Mouse (Mus musculus) embryonic facial prominence, embryonic 13.5 days (tissue): ENCODE data around the gene Ccdc137. TPM values are rescaled to one million over a fixed set of nuclear protein-coding genes. Genes with fewer than 3 reads are reported as not detected.

Source experiments
- ATAC-seq: fragments of 200-750 bp; cut with Nextera tagmentation; 2 replicates; pipeline ENCODE4 v1.8.0; 2017; ENCODE audit warnings: low read depth; ENCODE audit not compliant: insufficient number of reproducible peaks, insufficient read depth, low FRiP score, low TSS enrichment
- H3K27ac ChIP-seq: fragments of 300-500 bp; sonication (generic); 2 replicates; pipeline ENCODE4 v1.5.1; 2015; ENCODE audit warnings: moderate library complexity, mild to moderate bottlenecking, inconsistent platforms
- H3K27me3 ChIP-seq: fragments of 300-500 bp; sonication (generic); 2 replicates; pipeline ENCODE4 v1.6.1; 2015; ENCODE audit warnings: mild to moderate bottlenecking, inconsistent platforms
- H3K36me3 ChIP-seq: fragments of 300-500 bp; sonication (generic); 2 replicates; pipeline ENCODE4 v1.6.1; 2015; ENCODE audit warnings: mild to moderate bottlenecking, inconsistent platforms
- H3K4me1 ChIP-seq: fragments of 300-500 bp; sonication (generic); 2 replicates; pipeline ENCODE4 v1.6.1; 2015; ENCODE audit warnings: inconsistent platforms
- H3K4me2 ChIP-seq: fragments of 300-500 bp; sonication (generic); 2 replicates; pipeline ENCODE4 v1.6.1; 2015; ENCODE audit warnings: moderate library complexity, mild to moderate bottlenecking, inconsistent platforms
- H3K4me3 ChIP-seq: fragments of 300-500 bp; sonication (generic); 2 replicates; pipeline ENCODE4 v1.5.1; 2015; ENCODE audit warnings: mild to moderate bottlenecking, inconsistent platforms
- H3K9ac ChIP-seq: fragments of 300-500 bp; sonication (generic); 2 replicates; pipeline ENCODE4 v1.6.1; 2015; ENCODE audit warnings: mild to moderate bottlenecking, inconsistent platforms
- H3K9me3 ChIP-seq: fragments of 300-500 bp; sonication (generic); 2 replicates; pipeline ENCODE4 v1.6.1; 2016; ENCODE audit warnings: inconsistent platforms
- WGBS: fragments of 180-500 bp; shearing (Covaris S2); methylation state at CpG from one replicate; pipeline ENCODE4 v1.1.7; 2015; ENCODE audit warnings: mixed read lengths; 5-methylcytosine and 5-hydroxymethylcytosine counted together
- polyA plus RNA-seq: library from polyadenylated mRNA; unstranded; fragments of >200 nt; fragmentation: Nextera tagmentation; extraction: Ambion mirVana; gene quantifications from 2 replicates; pipeline ENCODE4 v1.2.1, GENCODE M21; 2015

Ccdc137 gene
- polyA plus RNA-seq, 1 experiment from 2014 or later: 39.8 TPM

GRCm38 (mm10) chr11:120442765-120443280, 15.1 kb upstream of the Ccdc137 start:
- H3K9me3 ChIP-seq: no peaks in the 10 kb centered on the region
- no peak for ATAC-seq
- H3K4me1 ChIP-seq: no peaks in the 10 kb centered on the region
- no peak overlapping the region for H3K4me2 ChIP-seq
- H3K4me3 ChIP-seq: no peak overlapping the region
- no peaks in the 10 kb centered on the region for H3K36me3 ChIP-seq
- WGBS: 78% methylated on average over 3 of the region's 3 CpGs
- H3K9ac ChIP-seq: no peak overlapping the region
- H3K27ac ChIP-seq: no peak overlapping the region
- no peaks in the 10 kb centered on the region for H3K27me3 ChIP-seq

- Histone ChIP-seq H3K9me3 (no peaks in the 10 kb centered on the region), H3K4me3 (no peak overlapping the region), H3K27ac (no peak overlapping the region), H3K36me3 (no peaks in the 10 kb centered on the region), H3K27me3 (no peaks in the 10 kb centered on the region), H3K4me2 (no peak overlapping the region), H3K4me1 (no peaks in the 10 kb centered on the region), H3K9ac (0 out of 2 replicates have a peak overlapping the region, but pooled peaks have one; percentile 22)
- WGBS: 59% methylated on average over 6 of the region's 6 CpGs
- no peak for ATAC-seq
These were observed 13.8 kb upstream of the Ccdc137 start for GRCm38 (mm10) chr11:120444106-120444505.

- H3K27me3 ChIP-seq: no peaks in the 10 kb centered on the region
These were observed 12.4 kb upstream of the Ccdc137 start for GRCm38 (mm10) chr11:120445475-120445874.

GRCm38 (mm10) chr11:120447179-120447578, 10.7 kb upstream of the Ccdc137 start:
- Histone ChIP-seq H3K27ac (no peak overlapping the region), H3K4me3 (no peak overlapping the region), H3K36me3 (no peaks in the 10 kb centered on the region), H3K4me1 (no peaks in the 10 kb centered on the region), H3K9me3 (no peaks in the 10 kb centered on the region), H3K27me3 (no peaks in the 10 kb centered on the region), H3K4me2 (no peak overlapping the region), H3K9ac (no peak overlapping the region)
- ATAC-seq: no peak
- 77% methylated on average over 7 of the region's 7 CpGs for WGBS

More at GRCm38 (mm10) chr11:120445475-120445874, 12.4 kb upstream of the Ccdc137 start:
- no peak overlapping the region for H3K4me3 ChIP-seq
- no peak overlapping the region for H3K4me2 ChIP-seq
- H3K36me3 ChIP-seq: no peaks in the 10 kb centered on the region
- H3K9ac ChIP-seq: no peak overlapping the region
- no peaks in the 10 kb centered on the region for H3K4me1 ChIP-seq
- no peak for ATAC-seq
- WGBS: 75% methylated on average over 3 of the region's 3 CpGs
- no peaks in the 10 kb centered on the region for H3K9me3 ChIP-seq
- H3K27ac ChIP-seq: no peak overlapping the region

GRCm38 (mm10) chr11:120452246-120452645, 5.7 kb upstream of the Ccdc137 start:
- ATAC-seq: no peak
- Histone ChIP-seq H3K4me1 (peaks cover 6% of the 10 kb centered on the region), H3K36me3 (peaks cover 10% of the 10 kb centered on the region; the same call in 1 of the 2 replicates), H3K27ac (no peak overlapping the region), H3K4me3 (no peak overlapping the region), H3K9me3 (no peaks in the 10 kb centered on the region), H3K27me3 (no peaks in the 10 kb centered on the region), H3K9ac (no peak overlapping the region), H3K4me2 (no peak overlapping the region)
- 66% methylated on average over 3 of the region's 3 CpGs for WGBS

- ATAC-seq: no peak
- H3K4me2 ChIP-seq: no peak within 1 kb of the TSS
- 89% methylated on average over 4 of the region's 4 CpGs for WGBS
These were observed 4.6 kb upstream of the Ccdc137 start, which contains the start of gene Pde6g for GRCm38 (mm10) chr11:120453306-120453705. Gene Pde6g, minus strand, starts transcription at chr11:120453500.

GRCm38 (mm10) chr11:120454965-120455364, 3.0 kb upstream of the Ccdc137 start:
- 83% methylated on average over 4 of the region's 4 CpGs for WGBS
- Histone ChIP-seq H3K4me2 (no peak overlapping the region), H3K27me3 (no peaks in the 10 kb centered on the region), H3K9me3 (no peaks in the 10 kb centered on the region), H3K36me3 (peaks cover 20% of the 10 kb centered on the region), H3K4me3 (no peak overlapping the region), H3K9ac (no peak overlapping the region), H3K4me1 (peaks cover 21% of the 10 kb centered on the region), H3K27ac (no peak overlapping the region)
- ATAC-seq: no peak

More at GRCm38 (mm10) chr11:120453306-120453705, 4.6 kb upstream of the Ccdc137 start, which contains the start of gene Pde6g:
- Histone ChIP-seq H3K4me1 (peaks cover 9% of the 10 kb centered on the region), H3K4me3 (no peak within 1 kb of the TSS), H3K9ac (peak within 1 kb of the TSS; percentile 32; the same call in 1 of the 2 replicates), H3K27me3 (no peaks in the 10 kb centered on the region), H3K9me3 (no peaks in the 10 kb centered on the region), H3K27ac (no peak within 1 kb of the TSS), H3K36me3 (peaks cover 10% of the 10 kb centered on the region; the same call in 1 of the 2 replicates)

GRCm38 (mm10) chr11:120455413-120455812, 2.5 kb upstream of the Ccdc137 start:
- ATAC-seq: no peak
- H3K36me3 ChIP-seq: peaks cover 23% of the 10 kb centered on the region
- 93% methylated on average over 7 of the region's 7 CpGs for WGBS

GRCm38 (mm10) chr11:120457370-120457769, 545 bp upstream of the Ccdc137 start:
- no peak for ATAC-seq
- H3K27ac ChIP-seq: peak overlapping the region; percentile 82
- H3K9ac ChIP-seq: peak overlapping the region; percentile 97
- 33% methylated on average over 14 of the region's 14 CpGs for WGBS
- peaks cover 21% of the 10 kb centered on the region for H3K4me1 ChIP-seq
- H3K4me3 ChIP-seq: peak overlapping the region; percentile 91
- peak overlapping the region; percentile 91 for H3K4me2 ChIP-seq
- no peaks in the 10 kb centered on the region for H3K9me3 ChIP-seq
- H3K36me3 ChIP-seq: peaks cover 41% of the 10 kb centered on the region
- no peaks in the 10 kb centered on the region for H3K27me3 ChIP-seq

More at GRCm38 (mm10) chr11:120455413-120455812, 2.5 kb upstream of the Ccdc137 start:
- H3K27ac ChIP-seq: no peak overlapping the region
- H3K27me3 ChIP-seq: no peaks in the 10 kb centered on the region
- H3K9ac ChIP-seq: no peak overlapping the region
- H3K9me3 ChIP-seq: no peaks in the 10 kb centered on the region
- H3K4me2 ChIP-seq: no peak overlapping the region
- no peak overlapping the region for H3K4me3 ChIP-seq
- peaks cover 21% of the 10 kb centered on the region for H3K4me1 ChIP-seq

GRCm38 (mm10) chr11:120458847-120459597, 1.1 kb downstream of the Ccdc137 start:
- ATAC-seq: no peak
- Histone ChIP-seq H3K4me3 (peak overlapping the region; percentile 91), H3K4me2 (peak overlapping the region; percentile 91), H3K9me3 (no peaks in the 10 kb centered on the region), H3K4me1 (peaks cover 21% of the 10 kb centered on the region), H3K27me3 (no peaks in the 10 kb centered on the region), H3K9ac (peak overlapping the region; percentile 97), H3K27ac (no peak overlapping the region), H3K36me3 (peaks cover 57% of the 10 kb centered on the region)
- WGBS: 64% methylated on average over 6 of the region's 6 CpGs

GRCm38 (mm10) chr11:120463536-120463935, 5.6 kb downstream of the Ccdc137 start:
- no peak for ATAC-seq
- peaks cover 63% of the 10 kb centered on the region for H3K36me3 ChIP-seq
- H3K4me1 ChIP-seq: peaks cover 28% of the 10 kb centered on the region
- no peaks in the 10 kb centered on the region for H3K9me3 ChIP-seq
- no peak overlapping the region for H3K4me3 ChIP-seq
- H3K27me3 ChIP-seq: no peaks in the 10 kb centered on the region
- no peak overlapping the region for H3K27ac ChIP-seq
- no peak overlapping the region for H3K9ac ChIP-seq
- no peak overlapping the region for H3K4me2 ChIP-seq
- 86% methylated on average over 2 of the region's 2 CpGs for WGBS

GRCm38 (mm10) chr11:120464365-120464764, 6.5 kb downstream of the Ccdc137 start:
- Histone ChIP-seq H3K27ac (no peak overlapping the region), H3K4me2 (no peak overlapping the region), H3K4me3 (no peak overlapping the region), H3K27me3 (no peaks in the 10 kb centered on the region), H3K36me3 (peaks cover 59% of the 10 kb centered on the region), H3K9ac (no peak overlapping the region), H3K9me3 (no peaks in the 10 kb centered on the region), H3K4me1 (peaks cover 23% of the 10 kb centered on the region)
- ATAC-seq: no peak
- WGBS: 86% methylated on average over 5 of the region's 5 CpGs
